Mouse (Mus musculus) heart, embryonic 16.5 days (tissue): ENCODE data around the gene Lpcat3. TPM values are rescaled to one million over a fixed set of nuclear protein-coding genes. Genes with fewer than 3 reads are reported as not detected.
A peak's percentile ranks its signal among the peaks of the same experiment; 100 is the strongest.

Source experiments
- ATAC-seq: fragments of 200-750 bp; cut with Nextera tagmentation; replicated peaks from 2 replicates; pipeline ENCODE4 v1.8.0; 2017; ENCODE audit warnings: moderate number of reproducible peaks; ENCODE audit not compliant: insufficient read depth, low FRiP score; ENCODE audit errors: extremely low read depth
- H3K27ac ChIP-seq: fragments of 300-500 bp; sonication (generic); 2 replicates; pipeline ENCODE4 v1.5.1; 2014; ENCODE audit warnings: mild to moderate bottlenecking, low read length, control low read depth, moderate library complexity
- H3K27me3 ChIP-seq: fragments of 300-500 bp; sonication (generic); 2 replicates; pipeline ENCODE4 v1.6.1; 2014; ENCODE audit warnings: low read length, mixed read lengths; ENCODE audit not compliant: control insufficient read depth, insufficient read depth
- H3K36me3 ChIP-seq: fragments of 300-500 bp; sonication (generic); 2 replicates; pipeline ENCODE4 v1.6.1; 2014; ENCODE audit not compliant: control insufficient read depth, insufficient read depth
- H3K4me1 ChIP-seq: fragments of 300-500 bp; sonication (generic); 2 replicates; pipeline ENCODE4 v1.6.1; 2014; ENCODE audit warnings: low read length, mixed read lengths; ENCODE audit not compliant: control insufficient read depth, insufficient read depth
- H3K4me2 ChIP-seq: fragments of 300-500 bp; sonication (generic); 2 replicates; pipeline ENCODE4 v1.6.1; 2014; ENCODE audit warnings: low read depth, mild to moderate bottlenecking, control low read depth, low read length
- H3K4me3 ChIP-seq: fragments of 300-500 bp; sonication (generic); 2 replicates; pipeline ENCODE4 v1.5.1; 2014; ENCODE audit warnings: mild to moderate bottlenecking, control low read depth, low read length
- H3K9ac ChIP-seq: fragments of 300-500 bp; sonication (generic); 2 replicates; pipeline ENCODE4 v1.6.1; 2014; ENCODE audit warnings: low read length, control low read depth
- H3K9me3 ChIP-seq: fragments of 300-500 bp; sonication (generic); replicated peaks from 2 replicates; pipeline ENCODE4 v1.6.1; 2016; ENCODE audit warnings: low read length; ENCODE audit not compliant: control insufficient read depth
- WGBS: fragments of 180-500 bp; shearing (Covaris S2); extraction: QIAGEN DNeasy Blood & Tissue Kit; methylation state at CpG from one replicate; pipeline ENCODE4 v1.1.7; 2014; 5-methylcytosine and 5-hydroxymethylcytosine counted together
- polyA plus RNA-seq: library from polyadenylated mRNA; unstranded; fragments of >200 nt; fragmentation: Nextera tagmentation; extraction: Ambion mirVana; gene quantifications from 2 replicates; pipeline ENCODE4 v1.2.1, GENCODE M21; 2015

Lpcat3 gene
- polyA plus RNA-seq, 1 experiment from 2014 or later: 54.2 TPM

DNA sequence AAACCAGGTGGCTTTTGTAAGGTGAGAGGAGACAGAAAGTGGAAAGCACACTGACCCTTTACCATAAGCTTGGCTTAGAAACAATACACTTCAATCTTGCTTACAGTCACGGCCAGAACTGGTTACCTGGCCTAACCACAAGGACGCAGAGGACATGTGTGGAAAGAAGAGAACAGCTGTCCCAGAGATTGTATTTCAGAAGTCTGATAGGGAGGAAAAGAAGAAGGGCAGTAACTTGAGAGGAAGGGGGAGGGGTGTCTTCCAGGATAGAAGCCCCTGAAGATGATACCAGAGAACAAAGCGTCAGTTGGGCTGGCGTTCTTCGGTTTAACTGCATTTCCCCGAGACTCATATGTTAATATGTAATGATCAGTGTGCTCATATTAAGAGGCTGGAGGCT is 6.9 kb upstream of the Lpcat3 start:
- H3K4me3 ChIP-seq: no peak overlapping the region
- no peak overlapping the region for H3K9ac ChIP-seq
- WGBS: 43% methylated on average over 6 of the region's 6 CpGs
- H3K4me1 ChIP-seq: no peaks in the 10 kb centered on the region
- H3K27me3 ChIP-seq: no peaks in the 10 kb centered on the region
- H3K4me2 ChIP-seq: no peak overlapping the region
- 0 out of 2 replicates have a peak, but pooled peaks have one; percentile 28 for ATAC-seq
- peaks cover 4% of the 10 kb centered on the region; the same call in 1 of the 2 replicates for H3K9me3 ChIP-seq
- H3K36me3 ChIP-seq: no peaks in the 10 kb centered on the region
- H3K27ac ChIP-seq: no peak overlapping the region

DNA sequence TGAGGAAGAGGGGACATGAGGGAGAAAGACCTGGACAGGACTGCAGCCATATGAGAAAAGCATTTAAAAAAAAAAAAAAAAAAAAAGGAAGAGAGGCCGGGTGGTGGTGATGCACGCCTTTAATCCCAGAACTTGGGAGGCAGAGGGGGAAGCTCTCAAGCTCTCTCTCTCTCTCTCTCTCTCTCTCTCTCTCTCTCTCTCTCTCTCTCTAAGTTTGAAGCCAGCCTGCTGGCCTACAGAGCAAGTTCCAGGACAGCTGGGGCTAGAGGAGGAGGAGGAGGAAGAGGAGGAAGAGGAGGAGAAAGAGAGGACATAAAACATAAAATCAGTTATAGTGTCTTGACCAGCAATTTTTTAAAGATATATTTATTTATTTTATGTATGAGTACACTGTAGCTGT is 4.8 kb upstream of the Lpcat3 start:
- no peaks in the 10 kb centered on the region for H3K4me1 ChIP-seq
- no peak overlapping the region for H3K4me3 ChIP-seq
- no peak overlapping the region for H3K9ac ChIP-seq
- no peak overlapping the region for H3K27ac ChIP-seq
- no peaks in the 10 kb centered on the region for H3K27me3 ChIP-seq
- H3K4me2 ChIP-seq: no peak overlapping the region
- whole genome bisulfite sequencing: 82% methylated on average over 2 of the region's 2 CpGs
- no peak for ATAC-seq
- H3K36me3 ChIP-seq: no peaks in the 10 kb centered on the region
- peaks cover 3% of the 10 kb centered on the region; the same call in 1 of the 2 replicates for H3K9me3 ChIP-seq

DNA sequence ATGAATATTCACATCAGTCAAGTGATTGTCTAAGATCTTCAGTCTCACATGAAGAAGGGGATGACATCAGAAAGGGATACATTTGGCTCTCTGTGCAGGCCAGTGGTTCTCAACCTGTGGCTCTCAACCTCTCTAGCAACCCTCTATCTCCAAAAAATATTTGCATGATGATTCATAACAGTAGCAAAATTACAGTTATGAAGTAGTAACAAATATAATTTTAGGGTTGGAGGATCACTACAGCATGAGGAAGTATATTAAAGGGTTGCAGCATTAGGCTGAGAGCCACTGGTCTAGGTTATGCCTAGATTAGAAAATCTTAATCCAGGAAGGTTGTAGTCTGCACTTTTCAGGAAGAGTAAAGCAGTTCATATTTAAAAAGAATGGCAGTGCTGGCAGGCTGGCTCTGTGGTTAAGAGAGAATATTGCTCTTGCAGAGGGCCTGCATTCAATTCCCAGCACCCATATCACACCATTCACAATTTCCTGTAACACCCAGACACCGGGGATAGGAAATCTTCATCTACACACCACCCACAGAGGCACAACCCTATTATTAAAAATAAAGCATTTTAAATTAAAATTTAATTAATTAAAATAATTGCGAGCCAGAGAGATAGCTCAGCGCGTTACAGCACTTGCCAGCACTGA is 1.5 kb upstream of the Lpcat3 start:
- WGBS: 94% methylated on average over 4 of the region's 4 CpGs
- Histone ChIP-seq H3K27me3 (no peaks in the 10 kb centered on the region), H3K4me1 (peaks cover 6% of the 10 kb centered on the region), H3K9me3 (no peaks in the 10 kb centered on the region), H3K9ac (no peak overlapping the region), H3K27ac (no peak overlapping the region), H3K4me3 (no peak overlapping the region), H3K36me3 (no peaks in the 10 kb centered on the region), H3K4me2 (no peak overlapping the region)
- no peak for ATAC-seq

DNA sequence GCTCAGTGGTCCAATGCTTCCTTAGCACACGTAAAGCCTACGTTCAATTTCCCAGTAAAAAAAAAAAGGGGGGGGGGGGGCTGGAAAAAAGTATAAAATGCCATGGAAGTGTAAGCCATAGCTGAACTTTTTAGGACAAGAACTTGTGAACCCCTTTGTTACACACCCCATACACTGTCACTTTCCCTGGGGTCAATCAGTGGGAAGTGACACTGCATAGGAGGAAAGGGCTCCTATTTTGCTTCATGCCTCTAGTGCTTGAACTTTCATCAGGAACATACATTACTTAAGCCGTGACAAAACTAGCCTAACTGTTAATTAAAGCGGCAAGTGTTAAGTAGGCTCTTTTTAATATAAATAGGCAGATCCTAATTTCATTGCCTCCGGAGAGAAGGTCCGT is 832 bp upstream of the Lpcat3 start:
- Histone ChIP-seq H3K36me3 (no peaks in the 10 kb centered on the region), H3K9me3 (no peaks in the 10 kb centered on the region), H3K27ac (peak overlapping the region; percentile 79), H3K9ac (peak overlapping the region; percentile 71), H3K27me3 (no peaks in the 10 kb centered on the region), H3K4me1 (peaks cover 6% of the 10 kb centered on the region), H3K4me3 (peak overlapping the region; percentile 76), H3K4me2 (peak overlapping the region; percentile 81)
- ATAC-seq: no peak
- 26% methylated on average over 6 of the region's 6 CpGs for WGBS

- 9% methylated on average over 13 of the region's 13 CpGs for WGBS
- Histone ChIP-seq H3K27ac (peak overlapping the region; percentile 79), H3K9ac (peak overlapping the region; percentile 74), H3K27me3 (no peaks in the 10 kb centered on the region), H3K4me2 (peak overlapping the region; percentile 81), H3K9me3 (no peaks in the 10 kb centered on the region), H3K36me3 (no peaks in the 10 kb centered on the region), H3K4me1 (peaks cover 6% of the 10 kb centered on the region), H3K4me3 (peak overlapping the region; percentile 76)
- ATAC-seq: no peak
Observed at GRCm38 (mm10) chr6:124663424-124663795, 583 bp downstream of the Lpcat3 start.

DNA sequence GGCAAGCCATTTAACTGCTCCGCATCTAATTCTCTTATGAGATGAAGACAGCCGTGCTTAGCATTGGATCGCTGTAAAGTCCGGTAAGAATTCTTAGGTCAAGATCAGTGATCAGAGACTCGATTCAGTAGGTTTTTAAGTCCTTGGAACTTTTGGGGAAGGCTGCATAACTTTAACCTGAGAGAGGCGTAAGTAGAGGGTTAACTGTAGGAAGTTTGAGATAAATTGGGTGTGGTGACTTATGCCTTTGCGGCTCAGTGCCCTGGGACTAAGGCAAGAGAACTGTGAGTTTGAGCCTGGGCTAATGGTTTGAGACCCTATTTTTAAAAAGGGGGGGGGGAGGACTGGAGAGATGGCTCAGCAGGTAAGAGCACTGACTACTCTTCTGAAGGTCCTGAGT is 1.4 kb downstream of the Lpcat3 start:
- no peaks in the 10 kb centered on the region for H3K9me3 ChIP-seq
- no peaks in the 10 kb centered on the region for H3K27me3 ChIP-seq
- H3K36me3 ChIP-seq: no peaks in the 10 kb centered on the region
- H3K4me2 ChIP-seq: peak overlapping the region; percentile 81
- peaks cover 6% of the 10 kb centered on the region for H3K4me1 ChIP-seq
- H3K9ac ChIP-seq: no peak overlapping the region
- 83% methylated on average over 7 of the region's 7 CpGs for WGBS
- no peak overlapping the region for H3K4me3 ChIP-seq
- no peak overlapping the region for H3K27ac ChIP-seq
- no peak for ATAC-seq

GRCm38 (mm10) chr6:124665011-124665410 is 2.2 kb downstream of the Lpcat3 start:
- WGBS: 90% methylated on average over 10 of the region's 10 CpGs
- no peak for ATAC-seq
- no peaks in the 10 kb centered on the region for H3K9me3 ChIP-seq

DNA sequence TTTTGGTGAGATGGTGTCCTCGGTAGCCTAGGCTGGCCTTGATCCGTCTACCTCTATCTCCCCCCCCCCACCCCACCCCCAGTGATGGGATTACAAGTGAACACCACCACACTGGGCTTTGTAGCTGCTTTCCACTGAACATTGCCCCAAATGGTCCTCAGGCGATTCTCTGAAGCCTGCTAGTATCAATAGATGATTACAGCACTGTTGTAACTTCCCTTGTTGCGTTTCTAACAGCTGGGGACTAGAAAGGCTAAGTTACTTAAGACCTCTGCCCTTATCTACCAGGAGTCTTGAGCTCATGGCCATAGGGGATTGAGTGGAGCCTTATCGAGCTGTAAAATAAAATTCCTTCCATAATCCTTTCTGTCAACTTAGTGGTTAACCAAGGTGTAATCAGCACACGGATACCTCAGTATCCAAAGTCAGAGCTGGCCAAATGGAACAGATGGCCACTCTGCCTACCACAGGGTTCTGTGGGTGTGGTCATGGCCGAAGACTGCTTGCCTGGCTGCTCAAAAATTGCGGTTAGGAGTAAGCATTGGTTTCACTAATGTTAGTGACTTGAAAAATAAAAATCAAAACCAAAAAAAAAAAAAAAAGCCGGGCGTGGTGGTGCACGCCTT is 6.5 kb downstream of the Lpcat3 start:
- Histone ChIP-seq H3K36me3 (peaks cover under 1% of the 10 kb centered on the region; the same call in 1 of the 2 replicates), H3K9me3 (no peaks in the 10 kb centered on the region), H3K27ac (no peak overlapping the region), H3K9ac (no peak overlapping the region), H3K27me3 (no peaks in the 10 kb centered on the region), H3K4me1 (no peaks in the 10 kb centered on the region; the same call in none of the 2 replicates), H3K4me2 (no peak overlapping the region), H3K4me3 (no peak overlapping the region)
- no peak for ATAC-seq
- WGBS: 84% methylated on average over 11 of the region's 11 CpGs

More at GRCm38 (mm10) chr6:124665011-124665410, 2.2 kb downstream of the Lpcat3 start:
- H3K27ac ChIP-seq: no peak overlapping the region
- H3K36me3 ChIP-seq: no peaks in the 10 kb centered on the region
- no peak overlapping the region for H3K4me3 ChIP-seq
- H3K27me3 ChIP-seq: no peaks in the 10 kb centered on the region
- no peak overlapping the region for H3K4me2 ChIP-seq
- no peak overlapping the region for H3K9ac ChIP-seq
- peaks cover 6% of the 10 kb centered on the region for H3K4me1 ChIP-seq

DNA sequence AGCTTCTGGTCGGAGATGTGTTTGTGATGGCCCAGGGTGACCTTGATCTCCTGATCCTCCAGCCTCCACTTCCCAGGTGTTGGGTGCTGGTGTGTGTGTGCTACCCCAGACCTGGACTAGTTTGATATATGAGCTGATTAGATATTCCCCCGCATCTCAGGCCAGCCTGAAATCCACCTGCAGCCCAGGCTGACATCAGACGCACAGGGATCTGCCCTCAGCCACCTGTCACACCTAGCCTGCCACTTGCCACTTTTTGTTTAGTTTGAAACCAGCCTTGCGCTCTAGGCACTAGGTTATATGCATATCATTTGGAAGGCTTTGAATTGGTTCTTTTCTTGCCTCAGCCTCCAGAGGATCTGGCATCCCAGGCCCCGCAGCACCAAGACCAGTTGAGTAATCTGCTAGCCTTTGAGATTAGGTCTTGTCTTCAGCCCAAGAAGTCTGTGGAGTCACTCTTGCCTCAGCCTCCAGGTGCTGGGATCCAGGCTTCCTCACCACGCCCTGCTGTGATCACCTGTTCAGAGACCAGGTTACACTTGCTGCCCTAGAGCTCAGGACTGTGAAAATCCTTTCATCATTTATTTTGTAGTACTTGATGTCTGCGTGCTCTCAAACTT is 7.6 kb downstream of the Lpcat3 start:
- no peak overlapping the region for H3K9ac ChIP-seq
- H3K4me3 ChIP-seq: no peak overlapping the region
- peaks cover 4% of the 10 kb centered on the region; the same call in 1 of the 2 replicates for H3K36me3 ChIP-seq
- no peak overlapping the region for H3K4me2 ChIP-seq
- no peak for ATAC-seq
- H3K4me1 ChIP-seq: no peaks in the 10 kb centered on the region; the same call in 1 of the 2 replicates
- no peak overlapping the region for H3K27ac ChIP-seq
- no peaks in the 10 kb centered on the region for H3K9me3 ChIP-seq
- 86% methylated on average over 7 of the region's 7 CpGs for WGBS
- H3K27me3 ChIP-seq: no peaks in the 10 kb centered on the region
